Mouse (Mus musculus): ENCODE measurements around the gene Tmbim6.

DNA sequence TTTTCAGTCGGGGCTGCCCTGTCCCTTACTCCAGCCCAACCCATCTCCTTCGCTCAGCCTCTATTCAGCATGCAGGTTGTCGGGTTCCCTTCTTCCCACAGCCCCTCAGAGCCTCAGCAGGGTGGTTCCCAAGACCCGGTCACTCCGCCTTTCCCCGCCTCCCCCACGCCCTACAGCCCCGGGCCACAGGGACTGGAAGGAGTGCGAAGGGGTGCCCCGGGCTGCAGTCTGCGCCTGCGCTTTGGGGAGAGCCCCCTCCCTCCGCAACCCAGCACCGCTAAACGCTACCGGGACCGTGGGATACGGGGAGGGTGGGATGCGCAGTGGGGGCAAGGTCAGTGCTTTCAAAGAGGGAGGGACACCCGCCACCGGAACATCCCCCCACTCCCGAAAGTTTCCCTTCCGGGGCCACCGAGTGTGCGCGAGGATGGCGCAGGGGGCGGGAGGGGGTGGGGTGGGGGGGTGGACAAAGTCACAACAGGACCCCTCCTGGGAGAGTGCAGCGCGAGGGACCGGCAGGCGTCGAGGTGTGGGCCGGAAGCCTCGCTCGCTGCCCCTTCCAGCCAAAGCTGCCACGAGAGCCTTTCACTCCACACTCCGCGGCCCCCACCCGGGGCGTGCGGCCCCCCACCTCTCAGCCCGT is 64.4 kb downstream of the Tmbim6 start:
- TF ChIP-seq USF1 (IDR thresholded peaks at IDR 0.05; ENCODE audit: low read depth) (no peak), CTCF (IDR thresholded peaks at IDR 0.05; ENCODE audit: control insufficient read depth, insufficient read depth, insufficient read length) (no peak), MYOG (IDR thresholded peaks at IDR 0.05; ENCODE audit: control insufficient read depth, extremely low read depth, insufficient read length) (no peak), MAX (IDR thresholded peaks at IDR 0.05) (no peak), MYOD1 (IDR thresholded peaks at IDR 0.05; ENCODE audit: control insufficient read depth, insufficient read length, low read depth) (no peak), CEBPB (IDR thresholded peaks at IDR 0.05; ENCODE audit: low read depth) (no peak), FOSL1 (IDR thresholded peaks at IDR 0.05; ENCODE audit: insufficient read depth, low read length, poor library complexity, severe bottlenecking) (no peak)
